In genomic region chr1:66457747-66458146, GRCm38 (mm10) we compare ENCODE assay signal across 14 mouse cellular contexts.
"Had no signal": no experiment of that assay in that cellular context is flagged by ENCODE, and none has a peak within 500 bp of the region (broad histone marks: within the 10 kb centered on the region; RNA-seq: fewer than 3 reads in every experiment).

No protein-coding gene starts in this region.

- ATAC-seq: liver, postnatal 0 days; lung, postnatal 0 days; midbrain, embryonic 13.5 days; midbrain, embryonic 15.5 days had no signal

- DNase-seq: liver, postnatal 0 days; lung, adult 2 months; lung, postnatal 14 days; lung, postnatal 36 days; retina, postnatal 1 day; right cerebral cortex, postnatal 25 days; right cerebral cortex, postnatal 4 days; spleen, adult 18-20 months; thymus, adult 18-20 months; thymus, postnatal 14 days; thymus, postnatal 36 days had no signal
